Mouse (Mus musculus) mammary gland, adult 2 months (tissue): ENCODE results near the gene Wfdc17. TPM values are rescaled to one million over a fixed set of nuclear protein-coding genes. Genes with fewer than 3 reads are reported as not detected.

ENCODE experiments used
- polyA plus RNA-seq: library from polyadenylated mRNA; depleted of rRNA; stranded (reverse); fragments of >200 nt; gene quantifications from 2 replicates; pipeline ENCODE4 v1.2.3, GENCODE M21; 2012; ENCODE audit warnings: low replicate concordance; rRNA removed

Gene Wfdc17
- 10.6 and 42.5 TPM in 2 replicates for polyA plus RNA-seq

GRCm38 (mm10) chr11:83703705-83704104, at the start of gene Wfdc17:
TSS of gene Wfdc17 (plus strand) at chr11:83703991.

GRCm38 (mm10) chr11:83662204-83662603, 41.6 kb upstream of the Wfdc17 start, which contains the start of gene Ccl4:
TSS of gene Ccl4 (plus strand) at chr11:83662584.

GRCm38 (mm10) chr11:83708715-83709114, 4.9 kb downstream of the Wfdc17 start, which contains the start of gene Wfdc18:
TSS of gene Wfdc18 (plus strand) at chr11:83709015.

GRCm38 (mm10) chr11:83746681-83747080, 42.9 kb downstream of the Wfdc17 start, which contains the start of gene Wfdc21:
TSS of gene Wfdc21 (plus strand) at chr11:83746940.

GRCm38 (mm10) chr11:83753581-83754181, 49.9 kb downstream of the Wfdc17 start, which contains the start of gene Heatr6:
TSS of gene Heatr6 (plus strand) at chr11:83753696.

Other genes starting within 250 kb of the Wfdc17 start
- 16.7 and 33.4 TPM in 2 replicates for gene Mmp28, start 240.9 kb upstream of the Wfdc17 start, polyA plus RNA-seq
- 4.1 and 5.1 TPM in 2 replicates for gene Taf15, start 230.9 kb upstream of the Wfdc17 start, polyA plus RNA-seq
- 0.19 TPM in 2 replicates for gene Heatr9, start 181.8 kb upstream of the Wfdc17 start, polyA plus RNA-seq
- gene Ccl5, start 173.5 kb upstream of the Wfdc17 start, polyA plus RNA-seq, result 640 and 1,485 TPM in 2 replicates
- gene Ccl9, start 125.4 kb upstream of the Wfdc17 start, polyA plus RNA-seq, result 8.7 and 25.6 TPM in 2 replicates
- 31.5 and 59.5 TPM in 2 replicates for gene Ccl6, start 110.9 kb upstream of the Wfdc17 start, polyA plus RNA-seq
- not detected in 2 replicates for gene Rpl9-ps1, start 58.4 kb upstream of the Wfdc17 start, polyA plus RNA-seq
- 3.1 and 4.3 TPM in 2 replicates for gene Ccl3, start 54.6 kb upstream of the Wfdc17 start, polyA plus RNA-seq
- 2.5 and 3.8 TPM in 2 replicates for gene Ccl4, start 41.4 kb upstream of the Wfdc17 start, polyA plus RNA-seq
- gene Wfdc18, start 5.0 kb downstream of the Wfdc17 start, polyA plus RNA-seq, result 51.7 and 105 TPM in 2 replicates
- 111 and 252 TPM in 2 replicates for gene Wfdc21, start 42.9 kb downstream of the Wfdc17 start, polyA plus RNA-seq
- gene Heatr6, start 49.7 kb downstream of the Wfdc17 start, polyA plus RNA-seq, result 21.8 and 25.4 TPM in 2 replicates
- gene Hnf1b, start 146.1 kb downstream of the Wfdc17 start, polyA plus RNA-seq, result 0.10 and 0.23 TPM in 2 replicates
- gene Ddx52, start 238.1 kb downstream of the Wfdc17 start, polyA plus RNA-seq, result 2.4 and 7.8 TPM in 2 replicates